Mouse (Mus musculus) left cerebral cortex, adult 18-20 months (tissue): Measurements from ENCODE around the gene Gm10842. TPM values are rescaled to one million over a fixed set of nuclear protein-coding genes. Genes with fewer than 3 reads are reported as not detected.

Experiments
- total RNA-seq, 2 experiments: library from RNA; stranded (reverse); gene quantifications; 2 replicates each; pipeline ENCODE4 v1.2.3; 2021

Gm10842 gene
- total RNA-seq, 2 experiments from 2014 or later = not detected

Other genes starting within 250 kb of the Gm10842 start
- gene Efcab3, start 83.3 kb upstream of the Gm10842 start, total RNA-seq = 1 to 10 TPM in 1 of 2 experiments, under 1 TPM in 1; 0.70 to 1.0 TPM
- gene Mettl2, start 20.5 kb upstream of the Gm10842 start, total RNA-seq = 10 to 100 TPM; 13.0 to 13.7 TPM
- 10 to 100 TPM; 49.4 to 53.9 TPM for gene Tlk2, start 31.9 kb downstream of the Gm10842 start, total RNA-seq
- gene Mrc2, start 145.8 kb downstream of the Gm10842 start, total RNA-seq = 1 to 10 TPM; 7.3 to 7.9 TPM